Mouse (Mus musculus): ENCODE measurements around the gene Eef1akmt2.

The Eef1akmt2 gene

DNA sequence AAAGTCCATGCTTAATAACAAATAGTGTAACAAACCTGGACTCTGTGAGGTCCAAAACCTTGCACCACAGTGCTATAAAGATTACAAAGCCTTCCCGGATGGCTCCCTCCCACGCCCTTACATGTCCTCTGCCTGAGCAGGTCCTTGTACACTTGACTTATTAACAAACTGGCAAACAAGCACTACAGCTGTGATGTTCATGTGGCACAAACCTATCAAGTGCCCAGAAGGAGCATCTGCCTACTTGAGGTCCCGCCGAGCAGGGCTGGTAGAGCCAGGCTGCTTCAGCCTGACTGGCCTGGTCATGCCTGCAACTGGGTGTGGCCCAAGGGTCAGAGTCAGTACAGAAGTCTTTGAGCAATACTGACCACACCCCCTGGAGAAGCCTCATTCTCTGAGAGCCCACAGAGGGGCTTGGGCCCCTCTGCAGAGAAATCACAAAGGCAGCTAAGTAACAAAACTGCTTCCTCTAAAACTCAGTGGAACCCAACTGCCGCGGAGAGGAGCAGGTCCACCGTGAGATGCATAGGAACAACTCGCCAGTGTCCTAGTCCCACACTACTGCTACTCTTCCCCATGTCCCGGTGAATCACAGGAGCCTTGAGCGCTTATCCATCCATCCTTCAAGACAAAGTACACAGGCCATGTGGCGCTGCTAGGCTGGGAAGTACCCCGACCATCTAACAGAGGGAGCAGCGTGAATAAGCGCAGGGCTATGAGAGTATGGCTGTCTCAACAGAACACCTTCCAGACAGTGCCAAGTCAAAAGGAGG is 61.8 kb downstream of the Eef1akmt2 start:
- DNase-seq (ENCODE audit: inconsistent age in 2 of 2, low spot score in 1 of 2), result peak in 1 of 2 experiments; percentile 60

GRCm38 (mm10) chr7:132788826-132789225 is 63.6 kb downstream of the Eef1akmt2 start:
- DNase-seq (ENCODE audit: inconsistent age in 2 of 2, low spot score in 1 of 2), result peak; percentile 84

DNA sequence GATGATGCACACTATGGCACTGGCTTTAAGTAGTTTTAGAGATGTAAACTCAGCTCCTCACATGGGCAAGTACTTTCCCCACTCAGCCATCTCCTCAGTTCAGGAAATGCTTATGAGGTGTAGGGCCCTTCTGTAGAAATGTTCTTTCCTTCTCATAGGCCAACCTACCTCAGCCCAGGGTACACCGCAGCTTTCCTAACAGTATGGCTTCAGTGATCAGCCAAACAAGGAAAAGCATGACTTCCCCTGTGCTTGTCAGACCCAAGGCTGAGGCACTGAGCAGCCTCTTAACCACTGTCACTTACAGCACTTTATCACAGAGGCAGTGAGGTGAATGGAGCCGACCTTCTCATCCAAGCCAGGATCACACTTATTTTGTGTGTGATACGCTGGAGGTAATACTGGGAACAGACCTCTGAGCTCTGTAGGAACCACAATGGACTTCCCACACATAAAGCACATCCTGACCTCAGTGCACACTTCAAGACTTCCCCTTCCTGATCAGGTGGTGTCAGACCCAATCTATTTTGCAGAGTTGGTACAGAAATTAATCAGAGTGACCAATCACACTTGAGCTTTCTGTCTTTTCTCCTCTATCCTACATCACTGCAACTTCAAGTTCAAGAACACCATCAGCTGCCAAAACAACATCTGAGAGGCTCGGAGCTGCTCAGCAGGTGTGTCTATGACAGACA is 64.8 kb downstream of the Eef1akmt2 start:
- no peak for DNase-seq (ENCODE audit: inconsistent age in 2 of 2, low spot score in 1 of 2)

DNA sequence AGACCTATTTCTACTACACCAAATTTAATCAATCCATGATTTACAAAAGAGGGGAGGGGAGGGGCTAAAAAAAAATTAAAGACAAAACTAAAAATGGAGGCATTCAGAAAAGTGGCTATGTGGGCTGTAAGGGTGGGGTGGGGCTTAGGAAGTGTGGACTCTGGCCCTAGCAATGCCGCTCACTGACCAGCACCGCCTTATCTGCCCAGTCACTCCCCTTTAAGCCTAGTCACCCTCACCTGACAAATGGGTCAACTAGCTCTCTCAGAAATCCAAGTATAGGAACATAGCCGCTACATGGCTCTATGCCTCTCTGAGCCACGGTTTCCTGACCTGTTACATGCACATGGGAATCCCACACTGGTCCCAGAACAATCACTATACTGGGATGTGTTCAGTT is 65.5 kb downstream of the Eef1akmt2 start:
- no peak for DNase-seq (ENCODE audit: inconsistent age in 2 of 2, low spot score in 1 of 2)

DNA sequence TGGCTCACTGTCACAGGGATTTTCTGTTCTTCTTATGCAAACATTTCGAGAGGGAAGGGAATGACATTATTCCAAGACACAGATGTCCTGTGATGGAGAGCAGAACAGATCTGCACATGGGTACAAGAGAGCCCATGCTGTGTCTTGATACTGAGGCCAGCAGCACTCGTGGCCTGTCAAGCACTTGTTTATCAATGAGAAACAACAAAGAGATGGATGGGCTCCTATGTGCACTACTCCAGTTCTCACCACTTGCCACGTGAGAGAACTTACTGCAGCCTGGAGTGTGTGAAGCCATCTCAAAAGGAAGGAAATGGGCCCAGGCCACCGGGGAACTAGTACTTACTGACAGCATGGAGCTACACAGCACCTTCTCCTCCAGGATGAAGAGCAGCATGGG is 66.0 kb downstream of the Eef1akmt2 start:
- DNase-seq (ENCODE audit: inconsistent age in 2 of 2, low spot score in 1 of 2), result peak in 1 of 2 experiments; percentile 50

- DNase-seq (ENCODE audit: inconsistent age in 2 of 2, low spot score in 1 of 2), result peak in 1 of 2 experiments; percentile 65
Observed at GRCm38 (mm10) chr7:132786011-132786410, 66.5 kb downstream of the Eef1akmt2 start.

GRCm38 (mm10) chr7:132784101-132784500 is 68.4 kb downstream of the Eef1akmt2 start:
- peak in 1 of 2 experiments; percentile 62 for DNase-seq (ENCODE audit: inconsistent age in 2 of 2, low spot score in 1 of 2)

GRCm38 (mm10) chr7:132781850-132782249 is 70.6 kb downstream of the Eef1akmt2 start:
- DNase-seq (ENCODE audit: inconsistent age in 2 of 2, low spot score in 1 of 2), result no peak

DNA sequence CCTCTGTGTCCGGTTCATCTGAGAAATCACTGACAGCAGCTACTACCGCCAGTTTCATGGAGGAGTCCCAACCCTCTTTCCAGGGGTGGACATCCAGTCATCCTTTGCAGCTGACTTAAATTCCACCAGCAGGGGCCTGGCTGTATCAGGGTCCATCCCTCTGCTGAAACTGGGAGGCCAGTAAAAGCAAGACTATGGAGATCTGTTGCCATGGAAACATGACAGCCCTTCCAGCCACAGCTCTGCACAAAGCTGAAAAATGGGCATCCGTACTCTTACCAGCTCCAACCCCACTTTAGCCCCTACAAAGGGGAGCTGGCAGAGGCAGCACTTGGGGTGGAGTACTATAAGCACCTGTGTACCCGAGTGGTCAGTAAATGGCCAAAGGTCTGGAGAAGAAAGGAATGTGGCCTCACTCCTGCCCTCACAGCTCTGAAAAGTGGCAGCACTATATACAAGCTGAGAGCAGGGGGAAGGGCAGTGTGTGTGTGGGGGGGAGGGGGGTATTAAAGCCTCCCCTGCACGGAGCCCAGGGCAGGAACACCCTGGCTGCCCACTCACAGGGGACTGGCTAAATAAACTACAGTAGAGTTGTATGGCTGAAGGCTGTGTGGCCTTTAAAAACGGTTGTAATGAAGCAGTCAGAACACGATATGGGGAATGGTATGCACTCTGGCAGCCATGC is 71.2 kb downstream of the Eef1akmt2 start:
- DNase-seq (ENCODE audit: inconsistent age in 2 of 2, low spot score in 1 of 2), result peak in 1 of 2 experiments; percentile 52

DNA sequence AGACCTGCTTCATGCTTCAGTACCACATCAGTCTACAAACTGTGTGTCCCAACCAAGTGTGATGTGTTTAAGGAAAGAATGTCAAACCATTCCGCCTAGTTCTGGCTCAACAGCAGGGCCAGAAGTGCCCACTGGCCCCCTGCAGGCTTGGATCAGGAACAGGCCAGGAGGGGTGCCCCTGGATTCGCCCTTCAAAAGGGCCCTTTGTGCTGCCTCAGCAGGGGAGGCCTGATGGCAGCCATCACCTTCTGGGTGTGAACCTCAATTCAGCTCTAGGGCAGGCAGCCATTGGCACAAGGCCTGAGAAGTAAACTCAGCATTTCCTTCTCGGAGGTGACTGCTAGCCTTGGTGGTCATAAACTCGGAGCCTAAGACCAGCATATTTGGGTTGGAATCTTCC is 71.9 kb downstream of the Eef1akmt2 start:
- DNase-seq (ENCODE audit: inconsistent age in 2 of 2, low spot score in 1 of 2), result peak in 1 of 2 experiments; percentile 57

- DNase-seq (ENCODE audit: inconsistent age in 2 of 2, low spot score in 1 of 2), result peak in 1 of 2 experiments; percentile 61
Observed at GRCm38 (mm10) chr7:132778630-132779029, 73.8 kb downstream of the Eef1akmt2 start.

GRCm38 (mm10) chr7:132777728-132778453 is 74.6 kb downstream of the Eef1akmt2 start:
- peak in 1 of 2 experiments; percentile 61 for DNase-seq (ENCODE audit: inconsistent age in 2 of 2, low spot score in 1 of 2)

Data from adrenal gland, adult (tissue).